Mouse (Mus musculus): ENCODE results near the gene Ankrd40.

Gene Ankrd40

DNA sequence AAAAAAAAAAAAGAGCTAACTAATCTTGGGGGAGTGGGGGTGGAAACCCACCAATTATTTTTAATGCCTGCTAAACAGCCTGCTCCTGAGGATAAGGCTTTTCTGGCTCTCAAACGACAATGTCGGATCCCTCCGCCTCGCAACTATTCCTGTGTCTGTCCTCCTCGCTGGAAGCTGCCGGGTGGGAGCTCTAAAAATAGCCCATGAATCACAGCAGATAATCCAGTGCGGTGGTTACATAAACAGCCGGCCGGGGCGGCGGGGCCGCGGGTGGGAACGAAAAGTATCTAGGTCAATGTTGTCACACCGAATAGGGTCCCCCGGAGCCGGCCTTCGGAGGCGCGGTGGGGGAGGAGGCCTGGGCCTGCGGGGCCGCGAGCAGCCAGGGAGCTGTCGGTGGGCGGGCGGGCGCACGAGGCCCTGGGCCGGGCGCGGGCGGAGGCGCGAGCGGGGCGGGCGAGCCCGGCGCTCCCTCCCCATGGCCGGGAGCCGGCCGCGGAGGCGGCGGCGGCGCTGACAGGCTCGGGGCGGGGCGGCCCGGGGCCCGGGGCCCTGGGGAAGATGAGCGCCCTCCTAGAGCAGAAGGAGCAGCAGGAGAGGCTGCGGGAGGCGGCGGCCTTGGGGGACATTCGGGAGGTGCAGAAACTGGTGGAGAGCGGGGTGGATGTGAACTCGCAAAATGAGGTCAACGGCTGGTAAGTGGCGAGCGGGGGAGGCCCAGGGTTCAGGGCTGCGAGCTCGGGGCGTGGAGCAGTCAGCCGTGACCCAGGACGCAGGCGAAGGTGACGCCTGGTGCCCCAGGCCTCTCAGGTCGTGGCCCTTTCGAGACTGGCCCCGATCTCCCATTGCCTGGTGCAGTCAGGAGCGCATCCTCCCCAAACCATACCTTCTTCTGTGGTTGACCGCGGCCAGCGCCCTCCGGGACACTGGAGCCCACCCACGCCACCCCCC, at the start of gene Ankrd40:
TSS of gene Ankrd40 (plus strand) at position 309 of the 951 bp plus-strand sequence.
- peak; percentile 95 for DNase-seq (ENCODE audit: low spot score)

DNA sequence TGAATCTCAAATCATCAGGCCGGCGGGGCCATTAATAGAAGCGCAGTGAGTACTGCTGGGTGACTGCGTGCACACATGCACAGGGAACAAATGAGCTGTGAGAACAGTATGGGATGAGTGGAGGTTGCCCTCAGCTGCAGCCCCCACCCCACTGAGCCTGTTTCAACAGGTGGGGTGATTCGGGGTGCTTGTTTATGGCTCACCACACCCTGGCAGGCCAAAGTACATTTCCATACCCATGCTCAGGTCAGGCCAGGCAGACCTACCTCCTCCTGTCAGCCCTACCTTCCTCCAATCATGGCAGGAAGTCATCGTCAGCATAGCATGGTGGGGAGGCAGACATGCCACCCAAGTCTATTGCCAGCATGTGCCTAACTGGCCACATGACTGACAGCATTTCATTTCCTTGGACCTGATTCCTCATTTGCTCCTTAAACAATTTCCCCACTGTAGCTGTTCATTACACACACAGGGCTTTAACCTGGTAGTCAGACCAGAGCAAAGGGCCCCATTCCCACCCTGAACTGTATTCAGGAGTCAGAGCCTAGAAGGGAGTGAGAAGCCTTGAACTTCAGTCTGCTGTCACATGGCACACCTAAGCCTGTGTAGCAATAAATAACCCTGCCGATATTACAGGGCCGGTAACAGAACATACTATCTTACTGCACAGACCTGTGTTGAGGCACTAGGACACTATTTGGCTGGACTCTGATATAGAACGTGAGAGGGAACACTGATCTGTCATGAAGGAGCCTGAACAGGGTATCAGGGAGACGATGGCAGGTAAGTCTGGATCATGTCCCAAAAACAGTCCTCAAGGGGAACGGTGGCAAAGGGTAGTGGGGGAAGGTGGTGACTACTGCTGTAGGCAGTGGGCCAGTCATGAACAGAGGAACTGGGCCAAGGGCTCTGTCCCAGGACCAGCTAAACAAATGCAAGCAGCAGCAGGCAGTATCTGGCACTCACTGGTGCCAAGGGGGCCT, 46.3 kb upstream of the Ankrd40 start, which contains the start of gene Gm21885:
TSS of gene Gm21885 (plus strand) at position 675 of the 983 bp plus-strand sequence.
- no peak for DNase-seq (ENCODE audit: low spot score)

DNA sequence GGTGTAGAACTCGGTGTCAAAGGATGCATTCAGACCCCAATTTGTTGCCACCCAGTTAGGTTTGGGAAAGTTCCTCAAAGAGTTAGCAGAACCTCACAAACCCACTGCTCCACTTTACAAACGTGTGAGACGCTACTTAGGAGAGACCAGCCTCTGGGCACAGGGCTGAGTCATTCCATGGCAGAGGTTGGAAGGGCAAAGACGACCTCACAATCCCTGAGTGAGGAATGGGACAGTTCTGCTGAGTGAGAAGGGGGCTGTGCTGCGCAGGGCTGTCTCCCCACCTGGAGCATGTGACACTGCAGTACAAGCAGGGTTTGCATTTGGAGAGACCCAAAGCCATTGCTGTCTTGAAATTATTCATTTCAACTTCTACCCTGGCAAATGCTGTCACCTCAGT, 45.5 kb upstream of the Ankrd40 start:
- DNase-seq (ENCODE audit: low spot score) = no peak

DNA sequence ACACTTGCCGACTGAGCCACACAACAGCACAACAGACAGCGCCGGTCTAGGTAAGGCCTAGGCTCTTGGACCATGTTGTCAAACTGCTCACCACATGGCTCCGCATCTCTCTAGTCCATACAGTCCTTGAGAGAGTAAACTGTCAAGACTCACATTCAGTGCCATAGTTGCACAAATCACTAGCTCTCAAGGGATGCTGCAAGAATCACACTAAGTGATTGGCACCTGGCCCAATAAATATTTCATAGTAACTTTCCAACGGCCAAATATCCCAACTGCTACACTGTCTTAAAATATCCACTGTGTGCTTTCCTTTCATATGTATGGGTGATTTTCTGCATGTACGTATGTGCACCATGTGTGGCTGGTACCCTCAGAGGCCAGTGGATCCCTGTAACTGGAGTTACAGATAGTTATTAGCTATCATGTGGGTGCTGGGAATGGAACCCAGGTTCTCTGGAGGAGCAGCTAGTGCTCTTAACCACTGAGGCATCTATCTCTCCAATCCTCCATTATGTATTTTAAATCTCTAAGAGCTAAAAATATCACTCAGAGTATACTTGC, 44.2 kb upstream of the Ankrd40 start:
- DNase-seq (ENCODE audit: low spot score) = no peak

DNA sequence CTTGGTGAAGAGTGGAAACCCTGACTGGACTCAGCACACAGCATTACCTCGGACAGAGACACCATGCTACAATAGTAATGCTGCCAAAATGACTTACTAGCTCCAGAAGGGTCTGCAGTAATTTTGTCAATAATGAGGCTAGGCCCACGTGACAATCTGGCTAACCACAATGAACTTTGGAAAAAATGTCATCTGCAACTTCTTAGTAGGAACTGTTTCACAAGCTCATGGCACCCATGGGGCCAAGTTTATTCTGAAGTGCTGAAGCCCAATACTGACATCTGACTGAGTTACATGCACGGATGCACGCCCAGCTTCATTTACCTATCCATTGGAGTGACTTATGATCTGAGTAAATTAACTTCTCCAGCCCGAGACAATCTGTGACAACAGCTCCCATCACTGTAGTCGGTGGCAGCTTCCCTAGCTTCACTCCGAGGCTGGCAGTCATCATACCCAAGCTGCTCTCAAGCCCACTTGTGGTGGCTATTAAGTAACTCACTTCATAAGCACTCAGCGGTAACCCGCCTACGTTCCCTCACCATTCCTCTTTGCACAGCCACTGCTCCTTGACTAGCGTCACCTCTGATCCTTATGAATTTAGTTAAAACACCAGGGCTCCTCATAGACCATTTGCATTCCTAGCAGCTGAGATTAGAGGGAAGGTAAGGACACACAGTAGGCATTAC, 41.8 kb upstream of the Ankrd40 start:
- no peak for DNase-seq (ENCODE audit: low spot score)

GRCm38 (mm10) chr11:94287105-94287504, 40.7 kb upstream of the Ankrd40 start:
- no peak for DNase-seq (ENCODE audit: low spot score)

GRCm38 (mm10) chr11:94290062-94290740, 37.6 kb upstream of the Ankrd40 start:
- no peak for DNase-seq (ENCODE audit: low spot score)

GRCm38 (mm10) chr11:94294996-94295845, 32.6 kb upstream of the Ankrd40 start:
- DNase-seq (ENCODE audit: low spot score) = no peak

GRCm38 (mm10) chr11:94312733-94313132, 15.1 kb upstream of the Ankrd40 start:
- DNase-seq (ENCODE audit: low spot score) = no peak

DNA sequence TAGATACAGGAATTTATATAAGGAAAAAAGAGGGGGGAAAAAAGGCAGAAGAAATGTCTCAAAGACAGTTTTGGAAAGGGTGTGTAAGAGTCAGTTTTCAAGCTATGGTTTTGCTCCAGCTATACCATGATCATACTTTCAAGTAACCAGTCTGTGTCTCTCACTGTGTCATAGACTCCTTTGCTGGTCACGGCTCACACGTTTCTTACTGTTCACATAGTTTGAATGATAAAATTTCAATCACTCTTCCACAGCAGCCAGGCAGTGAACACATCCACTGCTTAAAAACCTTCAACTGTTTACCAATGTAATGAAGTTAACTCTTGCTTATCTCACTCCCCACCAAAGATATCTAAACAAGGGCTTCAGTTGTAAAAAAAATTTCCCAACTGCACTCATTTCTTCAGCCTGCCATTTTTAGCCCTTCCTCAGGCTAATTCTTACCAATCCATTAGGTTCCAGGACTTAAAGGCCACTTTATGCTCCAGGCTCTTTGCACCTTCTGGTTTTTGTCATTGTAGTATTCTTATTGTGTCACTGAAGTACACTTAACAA, 13.6 kb upstream of the Ankrd40 start:
- no peak for DNase-seq (ENCODE audit: low spot score)

GRCm38 (mm10) chr11:94315308-94315707, 12.5 kb upstream of the Ankrd40 start:
- DNase-seq (ENCODE audit: low spot score) = no peak

DNA sequence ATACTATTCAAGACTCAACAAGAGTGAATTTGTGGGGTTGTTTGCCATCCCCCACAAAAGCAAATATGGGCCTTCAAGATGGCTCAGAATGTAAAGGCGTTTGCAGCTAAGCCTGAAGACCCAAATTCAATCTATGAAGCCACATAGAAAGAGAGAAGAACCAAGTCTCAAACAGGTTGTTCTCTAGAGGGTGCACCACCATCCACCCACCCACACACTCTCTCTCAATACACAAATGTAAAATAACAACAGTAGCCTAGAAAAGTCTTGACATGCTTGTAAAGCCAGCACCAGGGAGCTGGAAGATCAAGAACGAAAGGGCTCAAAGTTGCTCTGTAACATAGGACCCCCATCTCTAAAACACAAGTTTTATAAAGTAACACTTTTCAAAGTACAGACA, 11.3 kb upstream of the Ankrd40 start:
- DNase-seq (ENCODE audit: low spot score) = no peak

DNA sequence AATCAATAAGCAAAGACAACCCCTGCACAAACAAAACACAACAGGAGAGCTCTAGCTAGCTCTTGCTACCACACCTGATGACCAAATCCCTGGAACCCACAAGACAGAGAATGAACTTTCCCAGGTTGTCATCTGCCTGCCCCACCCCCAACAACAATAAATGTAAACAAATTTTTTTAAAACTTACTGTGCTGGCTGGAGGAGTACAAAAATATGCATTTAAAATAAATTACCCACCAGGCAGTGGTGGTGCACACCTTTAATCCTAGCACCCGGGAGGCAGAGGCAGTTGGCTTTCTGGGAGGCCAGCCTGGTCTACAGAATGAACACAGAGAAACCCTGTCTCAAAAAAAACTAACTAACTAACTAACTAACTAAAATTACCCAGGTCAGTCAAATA, 10.8 kb upstream of the Ankrd40 start:
- no peak for DNase-seq (ENCODE audit: low spot score)

DNA sequence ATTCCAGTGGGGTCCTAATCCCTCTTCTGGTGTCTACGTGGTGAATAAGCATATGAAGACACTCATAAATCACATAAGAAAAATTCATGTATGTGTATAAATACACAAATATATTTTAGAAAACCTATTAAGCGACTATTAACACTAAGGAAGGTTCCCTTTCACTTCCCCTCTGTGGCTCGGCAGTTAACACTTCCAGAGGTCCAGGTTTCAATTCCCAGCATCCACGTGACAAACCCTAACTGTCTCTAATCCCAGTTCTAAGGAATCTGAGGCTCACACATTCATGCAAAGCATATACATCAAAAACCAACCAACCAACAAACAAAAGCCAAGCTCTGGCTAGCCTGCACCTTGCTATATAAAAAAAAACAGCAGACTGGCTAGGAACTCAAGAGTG, 10.3 kb upstream of the Ankrd40 start:
- no peak for DNase-seq (ENCODE audit: low spot score)

DNA sequence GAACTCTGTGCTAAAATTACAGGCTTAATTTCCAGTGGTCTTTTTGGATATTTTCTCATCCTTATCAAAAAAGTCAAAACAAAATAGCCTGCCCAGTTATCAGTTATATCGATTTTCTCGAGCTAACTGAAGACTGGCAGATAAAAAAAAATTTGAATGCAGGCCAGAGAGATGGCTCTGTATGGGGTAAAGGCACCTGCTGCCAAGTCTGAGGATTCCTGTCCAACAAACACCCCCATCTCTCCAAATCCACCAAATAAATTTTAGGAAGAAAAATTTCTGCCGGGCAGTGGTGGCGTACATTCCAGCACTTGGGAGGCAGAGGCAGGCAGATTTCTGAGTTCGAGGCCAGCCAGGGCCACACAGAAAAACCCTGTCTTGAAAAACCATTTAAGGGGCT, 9.7 kb upstream of the Ankrd40 start:
- no peak for DNase-seq (ENCODE audit: low spot score)

GRCm38 (mm10) chr11:94320969-94321930, 6.6 kb upstream of the Ankrd40 start:
- no peak for DNase-seq (ENCODE audit: low spot score)

DNA sequence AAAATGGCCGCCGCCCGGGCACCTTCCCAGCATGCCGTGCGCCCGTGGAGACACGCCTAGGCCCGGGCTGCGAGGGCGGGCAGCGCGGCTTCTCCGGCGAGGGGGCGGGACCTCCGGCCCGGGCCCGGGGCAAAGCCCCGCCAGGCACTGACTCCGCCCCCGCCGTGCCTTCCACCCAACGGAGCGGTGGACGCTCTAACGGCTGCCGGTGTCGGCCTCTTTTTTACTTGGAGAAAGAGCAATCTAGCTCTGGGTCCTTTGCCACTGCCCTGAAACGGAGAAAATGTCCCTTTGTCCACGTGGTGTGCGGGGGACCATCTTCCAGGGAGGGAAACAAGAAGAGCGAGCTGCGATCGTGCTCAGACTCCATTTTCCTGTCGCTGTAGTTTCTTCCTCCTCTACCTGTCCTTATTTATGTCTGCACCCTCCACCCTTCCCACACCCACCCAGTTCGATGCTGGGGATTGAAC, 5.8 kb upstream of the Ankrd40 start, which contains the start of gene Luc7l3:
TSS of gene Luc7l3 (minus strand) at position 58 of the 470 bp plus-strand sequence.
- peak; percentile 95 for DNase-seq (ENCODE audit: low spot score)

DNA sequence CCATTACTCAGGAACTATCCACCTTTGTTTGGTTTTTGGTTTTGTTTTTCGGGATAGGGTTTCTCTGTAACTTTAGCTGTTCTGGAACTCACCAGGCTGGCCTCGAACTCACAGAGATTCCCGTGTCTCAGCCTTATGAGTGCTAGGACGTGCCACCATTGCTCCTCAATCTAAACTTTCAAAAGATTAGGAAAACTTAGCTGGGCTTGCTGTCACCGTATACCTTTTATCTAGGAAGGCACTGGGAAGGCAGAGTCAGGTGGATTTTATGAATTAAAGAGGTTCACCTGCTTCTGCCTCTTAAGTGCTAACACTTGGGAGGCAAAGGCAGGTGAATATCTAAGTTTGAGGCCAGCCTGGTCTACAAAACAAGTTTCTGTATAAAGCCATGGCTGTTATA, 5.2 kb upstream of the Ankrd40 start:
- no peak for DNase-seq (ENCODE audit: low spot score)

All from ovary, postnatal 36 days (tissue).